Mouse (Mus musculus) small intestine, adult 2 months (tissue): ENCODE results near the gene Smarca4. TPM values are rescaled to one million over a fixed set of nuclear protein-coding genes. Genes with fewer than 3 reads are reported as not detected.

Experiments
- H3K27ac ChIP-seq: fragments of 200-500 bp; 2 replicates; pipeline ENCODE4 v1.5.1; 2012; ENCODE audit warnings: low read depth, low read length, control low read depth, inconsistent platforms; ENCODE audit not compliant: insufficient read depth
- H3K27me3 ChIP-seq: fragments of 200-500 bp; 2 replicates; pipeline ENCODE4 v1.6.1; 2012; ENCODE audit warnings: mild to moderate bottlenecking, moderate library complexity, low read length, inconsistent platforms; ENCODE audit not compliant: control insufficient read depth, insufficient read depth
- H3K36me3 ChIP-seq: fragments of 200-500 bp; 2 replicates; pipeline ENCODE4 v1.6.1; 2012; ENCODE audit warnings: mild to moderate bottlenecking, low read length, control low read depth, inconsistent platforms; ENCODE audit not compliant: control insufficient read depth, insufficient read depth
- H3K4me1 ChIP-seq: fragments of 200-500 bp; 2 replicates; pipeline ENCODE4 v1.6.1; 2012; ENCODE audit warnings: low read length, inconsistent platforms, mixed read lengths; ENCODE audit not compliant: control insufficient read depth, insufficient read depth, insufficient read length
- H3K4me3 ChIP-seq: fragments of 200-500 bp; 2 replicates; pipeline ENCODE4 v1.5.1; 2012; ENCODE audit warnings: low read depth, mild to moderate bottlenecking, control low read depth, inconsistent platforms, low read length, moderate library complexity
- CTCF ChIP-seq: fragments of 200-500 bp; IDR thresholded peaks from 2 replicates; pipeline ENCODE4 v1.5.1; 2012; ENCODE audit warnings: low read depth, mild to moderate bottlenecking, control low read depth, inconsistent platforms, low read length, moderate library complexity, mixed read lengths; ENCODE audit not compliant: insufficient replicate concordance, insufficient read length; ENCODE audit errors: extremely low read depth
- POLR2A ChIP-seq: fragments of 200-500 bp; IDR thresholded peaks from 2 replicates; pipeline ENCODE4 v1.6.1; 2012; ENCODE audit warnings: low read depth, mild to moderate bottlenecking, control low read depth, inconsistent platforms, low read length, moderate library complexity
- WGBS: fragments of 180-500 bp; shearing (Covaris S2); methylation state at CpG from one replicate; pipeline ENCODE4 v1.1.7; 2018; 5-methylcytosine and 5-hydroxymethylcytosine counted together
- polyA plus RNA-seq: library from polyadenylated mRNA; depleted of rRNA; stranded (reverse); fragments of >200 nt; gene quantifications from 2 replicates; pipeline ENCODE4 v1.2.3, GENCODE M21; 2012

The Smarca4 gene
- polyA plus RNA-seq, 1 experiment, result 34.1 TPM

- H3K36me3 ChIP-seq, result peaks cover 52% of the 10 kb centered on the region
- WGBS, result 87% methylated on average over 5 of the region's 5 CpGs
- TF ChIP-seq CTCF (no peak), POLR2A (no peak)
- no peaks in the 10 kb centered on the region for H3K27me3 ChIP-seq
- H3K27ac ChIP-seq, result no peak overlapping the region
- no peak overlapping the region for H3K4me3 ChIP-seq
- no peaks in the 10 kb centered on the region for H3K4me1 ChIP-seq
Measured at GRCm38 (mm10) chr9:21652263-21652662, 36.3 kb downstream of the Smarca4 start.

GRCm38 (mm10) chr9:21653253-21653652, 37.3 kb downstream of the Smarca4 start:
- WGBS, result 72% methylated on average over 2 of the region's 2 CpGs
- Histone ChIP-seq H3K27ac (no peak overlapping the region), H3K4me3 (no peak overlapping the region), H3K4me1 (no peaks in the 10 kb centered on the region), H3K27me3 (no peaks in the 10 kb centered on the region), H3K36me3 (peaks cover 46% of the 10 kb centered on the region)
- TF ChIP-seq CTCF, result no peak

GRCm38 (mm10) chr9:21662034-21662433, 46.1 kb downstream of the Smarca4 start:
- H3K4me3 ChIP-seq, result no peak overlapping the region

GRCm38 (mm10) chr9:21668946-21669345, 53.0 kb downstream of the Smarca4 start:
- peaks cover 86% of the 10 kb centered on the region for H3K36me3 ChIP-seq

More at GRCm38 (mm10) chr9:21662034-21662433, 46.1 kb downstream of the Smarca4 start:
- Histone ChIP-seq H3K27me3 (no peaks in the 10 kb centered on the region), H3K4me1 (no peaks in the 10 kb centered on the region), H3K36me3 (peaks cover 78% of the 10 kb centered on the region), H3K27ac (no peak overlapping the region)
- WGBS, result 97% methylated on average over 5 of the region's 5 CpGs
- TF ChIP-seq POLR2A (no peak), CTCF (no peak)

GRCm38 (mm10) chr9:21670354-21670753, 54.4 kb downstream of the Smarca4 start:
- no peak for TF ChIP-seq POLR2A
- no peak for TF ChIP-seq CTCF
- Histone ChIP-seq H3K27me3 (no peaks in the 10 kb centered on the region), H3K4me1 (no peaks in the 10 kb centered on the region; the same call in 1 of the 2 replicates), H3K27ac (no peak overlapping the region), H3K36me3 (peaks cover 85% of the 10 kb centered on the region), H3K4me3 (no peak overlapping the region)
- WGBS, result 91% methylated on average over 6 of the region's 6 CpGs

More at GRCm38 (mm10) chr9:21668946-21669345, 53.0 kb downstream of the Smarca4 start:
- Histone ChIP-seq H3K27ac (no peak overlapping the region), H3K4me3 (no peak overlapping the region), H3K27me3 (no peaks in the 10 kb centered on the region), H3K4me1 (no peaks in the 10 kb centered on the region; the same call in 1 of the 2 replicates)
- no peak for TF ChIP-seq POLR2A
- TF ChIP-seq CTCF, result no peak
- 83% methylated on average over 7 of the region's 7 CpGs for WGBS

- WGBS, result 96% methylated on average over 5 of the region's 5 CpGs
- Histone ChIP-seq H3K27me3 (no peaks in the 10 kb centered on the region), H3K4me3 (no peak overlapping the region), H3K4me1 (no peaks in the 10 kb centered on the region; the same call in 1 of the 2 replicates), H3K27ac (no peak overlapping the region), H3K36me3 (peaks cover 84% of the 10 kb centered on the region)
- TF ChIP-seq POLR2A, result no peak
- no peak for TF ChIP-seq CTCF
Measured at GRCm38 (mm10) chr9:21671753-21672152, 55.8 kb downstream of the Smarca4 start.

- no peak for TF ChIP-seq POLR2A
- TF ChIP-seq CTCF, result no peak
- no peak overlapping the region for H3K27ac ChIP-seq
- WGBS, result 95% methylated on average over 17 of the region's 17 CpGs
Measured at GRCm38 (mm10) chr9:21677706-21678105, 61.7 kb downstream of the Smarca4 start.

GRCm38 (mm10) chr9:21680448-21680847, 64.5 kb downstream of the Smarca4 start:
- Histone ChIP-seq H3K4me3 (no peak overlapping the region), H3K4me1 (no peaks in the 10 kb centered on the region), H3K27me3 (no peaks in the 10 kb centered on the region), H3K36me3 (peaks cover 75% of the 10 kb centered on the region), H3K27ac (no peak overlapping the region)
- 90% methylated on average over 4 of the region's 4 CpGs for WGBS
- TF ChIP-seq POLR2A, result no peak
- TF ChIP-seq CTCF, result no peak

More at GRCm38 (mm10) chr9:21677706-21678105, 61.7 kb downstream of the Smarca4 start:
- Histone ChIP-seq H3K4me1 (no peaks in the 10 kb centered on the region), H3K27me3 (no peaks in the 10 kb centered on the region), H3K36me3 (peaks cover 78% of the 10 kb centered on the region), H3K4me3 (no peak overlapping the region)
